Mouse (Mus musculus): ENCODE measurements around the gene Trmt2a. TPM values are rescaled to one million over a fixed set of nuclear protein-coding genes. Genes with fewer than 3 reads are reported as not detected.
"Not testable (repeated sequence)": the region's sequence is repeated elsewhere in the genome, so short reads cannot be mapped to it uniquely, and the experiment has no call there.

Trmt2a gene
- polyA plus RNA-seq, 1 experiment from 2014 or later = 98.7 TPM

DNA sequence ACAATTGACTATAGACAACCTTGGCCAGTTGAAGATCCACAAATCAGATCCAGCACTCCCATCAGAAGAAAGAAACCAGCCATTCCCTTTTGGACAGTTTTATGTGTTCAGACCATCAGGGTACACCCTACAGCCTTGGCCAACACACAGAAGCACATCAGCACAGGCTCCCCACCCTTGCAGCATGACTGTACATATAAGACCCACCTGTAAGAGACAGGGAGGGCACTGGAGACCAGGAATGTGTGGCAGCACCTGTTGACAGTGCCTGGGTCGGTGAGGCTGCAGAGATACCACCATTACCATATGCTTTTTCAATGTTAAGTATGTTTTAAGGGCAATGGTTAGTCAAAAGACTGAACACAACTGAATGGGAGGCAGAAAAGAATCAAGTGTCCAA, 5.4 kb downstream of the Trmt2a start:
- Histone ChIP-seq H3K27ac (no peak overlapping the region), H3K9me3 (no peaks in the 10 kb centered on the region), H3K4me1 (replicated peaks) (peaks cover 27% of the 10 kb centered on the region), H3K27me3 (no peaks in the 10 kb centered on the region), H3K4me2 (no peak overlapping the region), H3K9ac (no peak overlapping the region), H3K4me3 (no peak overlapping the region), H3K36me3 (peaks cover 77% of the 10 kb centered on the region)
- 82% methylated on average over 1 of the region's 1 CpGs for WGBS
- no peak for ATAC-seq (ENCODE audit: low FRiP score)

DNA sequence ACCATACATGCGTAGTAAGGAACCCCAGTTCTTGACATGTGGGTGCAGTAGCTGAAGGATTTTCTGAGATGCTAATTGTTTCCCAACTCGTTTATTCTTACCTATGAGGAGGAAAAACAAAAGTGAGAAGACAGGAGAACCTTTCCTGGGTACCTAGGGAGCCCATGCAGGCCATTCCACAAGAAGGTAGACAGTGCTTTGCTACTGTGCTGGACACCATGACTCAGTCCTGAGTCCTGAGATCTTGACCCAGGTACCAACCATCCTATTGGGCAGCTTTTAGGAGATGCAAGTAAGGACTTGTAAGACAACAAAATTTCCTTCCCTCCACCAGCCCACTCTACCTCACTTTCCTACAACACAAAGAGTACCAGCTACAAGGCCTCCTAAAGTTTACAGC, 9.7 kb downstream of the Trmt2a start, which contains the start of gene Gm49776:
Gm49776 (minus strand) TSS at position 101 of the 400 bp plus-strand sequence.
- H3K27me3 ChIP-seq = no peaks in the 10 kb centered on the region
- H3K36me3 ChIP-seq = peaks cover 89% of the 10 kb centered on the region
- H3K4me3 ChIP-seq = no peak within 1 kb of the TSS
- H3K9ac ChIP-seq = no peak within 1 kb of the TSS
- H3K4me2 ChIP-seq = no peak within 1 kb of the TSS
- no peak for ATAC-seq (ENCODE audit: low FRiP score)
- H3K9me3 ChIP-seq = no peaks in the 10 kb centered on the region
- no peaks in the 10 kb centered on the region for H3K4me1 ChIP-seq (replicated peaks)
- 97% methylated on average over 2 of the region's 2 CpGs for WGBS
- H3K27ac ChIP-seq = no peak within 1 kb of the TSS

DNA sequence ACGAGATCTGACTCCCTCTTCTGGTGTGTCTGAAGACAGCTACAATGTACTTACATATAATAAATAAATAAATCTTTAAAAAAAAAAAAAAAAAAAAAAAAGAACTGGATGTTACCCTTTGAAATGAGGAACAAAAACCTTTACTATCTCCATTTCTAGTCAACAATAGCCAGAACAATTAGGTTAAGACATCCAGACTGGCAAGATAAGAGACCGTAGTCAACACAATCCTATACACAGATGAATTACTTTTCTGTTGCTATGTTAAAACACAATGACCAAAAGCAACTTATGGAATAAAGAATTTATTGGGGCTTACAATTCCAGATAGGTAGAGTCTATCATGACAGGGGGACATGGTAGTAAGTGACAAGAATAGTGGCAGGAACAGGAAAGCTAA, 16.5 kb downstream of the Trmt2a start:
- Histone ChIP-seq H3K27ac (no peak overlapping the region), H3K9ac (no peak overlapping the region), H3K4me2 (no peak overlapping the region), H3K4me3 (no peak overlapping the region), H3K4me1 (replicated peaks) (no peaks in the 10 kb centered on the region), H3K36me3 (peaks cover 86% of the 10 kb centered on the region), H3K27me3 (no peaks in the 10 kb centered on the region), H3K9me3 (no peaks in the 10 kb centered on the region)
- no peak for ATAC-seq (ENCODE audit: low FRiP score)
- WGBS = 93% methylated on average over 2 of the region's 2 CpGs

GRCm38 (mm10) chr16:18268182-18268581, 19.7 kb downstream of the Trmt2a start:
- Histone ChIP-seq H3K4me1 (replicated peaks) (no peaks in the 10 kb centered on the region), H3K27me3 (no peaks in the 10 kb centered on the region), H3K36me3 (peaks cover 90% of the 10 kb centered on the region), H3K9me3 (no peaks in the 10 kb centered on the region), H3K4me2 (no peak overlapping the region), H3K9ac (no peak overlapping the region), H3K27ac (no peak overlapping the region), H3K4me3 (no peak overlapping the region)
- 87% methylated on average over 5 of the region's 5 CpGs for WGBS
- ATAC-seq (ENCODE audit: low FRiP score) = no peak

GRCm38 (mm10) chr16:18275166-18275565, 26.7 kb downstream of the Trmt2a start:
- 88% methylated on average over 2 of the region's 2 CpGs for WGBS
- no peak overlapping the region for H3K4me3 ChIP-seq
- peaks cover 92% of the 10 kb centered on the region for H3K36me3 ChIP-seq
- H3K9me3 ChIP-seq = no peaks in the 10 kb centered on the region
- ATAC-seq (ENCODE audit: low FRiP score) = no peak
- H3K4me1 ChIP-seq (replicated peaks) = no peaks in the 10 kb centered on the region
- H3K4me2 ChIP-seq = no peak overlapping the region
- H3K9ac ChIP-seq = no peak overlapping the region
- no peak overlapping the region for H3K27ac ChIP-seq
- no peaks in the 10 kb centered on the region for H3K27me3 ChIP-seq

DNA sequence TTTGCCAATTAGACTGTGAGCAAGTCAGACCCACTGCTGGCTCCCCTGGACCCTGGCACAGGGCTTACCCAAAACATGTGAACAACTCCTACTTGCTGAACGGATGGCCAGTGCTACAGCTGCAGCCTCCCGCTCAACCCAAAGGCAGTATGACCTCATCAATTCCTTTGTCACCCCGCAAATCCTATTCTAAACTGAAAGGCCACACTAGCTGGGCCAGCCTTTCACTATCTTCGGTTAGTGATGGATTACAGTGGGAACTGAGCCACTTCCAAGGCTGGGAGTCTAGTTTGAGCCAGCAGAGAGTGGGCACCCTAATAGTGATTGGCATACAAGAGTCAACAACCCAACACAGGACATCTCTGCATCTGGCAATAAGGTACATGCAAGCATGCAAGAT, 39.7 kb downstream of the Trmt2a start:
- Histone ChIP-seq H3K27ac (peak overlapping the region; percentile 90), H3K9ac (peak overlapping the region; percentile 98), H3K4me3 (peak overlapping the region; percentile 97), H3K27me3 (no peaks in the 10 kb centered on the region), H3K4me2 (peak overlapping the region; percentile 95), H3K36me3 (peaks cover 23% of the 10 kb centered on the region), H3K9me3 (no peaks in the 10 kb centered on the region), H3K4me1 (replicated peaks) (peaks cover 36% of the 10 kb centered on the region)
- WGBS = 0% methylated on average over 4 of the region's 4 CpGs
- no peak for ATAC-seq (ENCODE audit: low FRiP score)

DNA sequence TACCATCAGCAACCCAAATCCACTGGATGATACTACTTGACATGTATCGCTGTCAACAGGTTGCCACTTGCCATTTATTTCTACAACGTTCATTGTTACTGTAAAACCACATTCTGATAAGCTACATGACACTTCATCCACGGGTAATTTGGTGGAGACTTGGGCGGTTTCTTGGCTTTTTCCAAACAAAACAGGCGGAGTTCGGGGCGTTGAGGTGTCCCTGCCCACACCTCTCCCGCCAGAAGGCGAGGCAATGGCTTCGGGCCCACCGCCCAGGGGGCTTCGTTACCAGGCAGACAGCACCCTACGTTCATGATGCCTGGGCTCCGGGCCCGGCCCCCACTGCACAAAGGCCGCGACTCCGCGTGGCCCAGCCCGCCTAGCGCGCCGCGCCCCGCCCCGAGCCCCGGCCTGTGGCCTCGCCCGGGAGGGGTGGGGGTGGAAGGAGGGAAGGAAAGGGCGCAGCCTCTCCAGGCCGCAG, 40.1 kb downstream of the Trmt2a start:
- Histone ChIP-seq H3K36me3 (peaks cover 18% of the 10 kb centered on the region), H3K4me3 (peak overlapping the region; percentile 97), H3K4me1 (replicated peaks) (peaks cover 36% of the 10 kb centered on the region), H3K27me3 (no peaks in the 10 kb centered on the region), H3K27ac (peak overlapping the region; percentile 90), H3K9ac (peak overlapping the region; percentile 98), H3K9me3 (no peaks in the 10 kb centered on the region), H3K4me2 (peak overlapping the region; percentile 95)
- ATAC-seq (ENCODE audit: low FRiP score) = peak; percentile 85
- WGBS = 1% methylated on average over 26 of the region's 31 CpGs

- Histone ChIP-seq H3K27me3 (no peaks in the 10 kb centered on the region), H3K9ac (peak within 1 kb of the TSS; percentile 98), H3K4me2 (peak within 1 kb of the TSS; percentile 95), H3K4me3 (peak within 1 kb of the TSS; percentile 97), H3K27ac (peak within 1 kb of the TSS; percentile 90), H3K4me1 (replicated peaks) (peaks cover 36% of the 10 kb centered on the region), H3K36me3 (peaks cover 13% of the 10 kb centered on the region), H3K9me3 (no peaks in the 10 kb centered on the region)
- under 1% methylated on average over 60 of the region's 71 CpGs for WGBS
- ATAC-seq (ENCODE audit: low FRiP score) = peak; percentile 100
Observed at GRCm38 (mm10) chr16:18289067-18289588, 40.6 kb downstream of the Trmt2a start, which contains the start of gene Dgcr8. Gene Dgcr8 (minus strand): TSS chr16:18289246.

- H3K9ac ChIP-seq = peak overlapping the region; percentile 66
- peaks cover 36% of the 10 kb centered on the region for H3K4me1 ChIP-seq (replicated peaks)
- H3K4me3 ChIP-seq = peak overlapping the region; percentile 97
- 0 out of 2 replicates have a peak overlapping the region, but pooled peaks have one; percentile 35 for H3K27ac ChIP-seq
- H3K9me3 ChIP-seq; H3K27me3 ChIP-seq; ATAC-seq (ENCODE audit: low FRiP score); H3K36me3 ChIP-seq: not testable (repeated sequence)
- H3K4me2 ChIP-seq = peak overlapping the region; percentile 51
- 4% methylated on average over 10 of the region's 10 CpGs for WGBS
Observed at GRCm38 (mm10) chr16:18289614-18290013, 41.1 kb downstream of the Trmt2a start.

MicroRNA genes within 50 kb of the gene (microRNA counts, 519-probe panel; counts per million panel counts)
- 2,154 counts per million, percentile 14 among the panel's probes with 10 or more counts for microRNA mmu-miR-1306

Small RNAs within 50 kb of the gene (microRNA-seq; reads per million reads assigned to microRNA genes)
- gene Gm24572 = 1.9 reads per million
- gene Mir1306 = 156 reads per million, percentile 55 among the genes with 10 or more reads in this experiment

Other genes with a start within 250 kb of the Trmt2a start
- gene Dgcr6, start 195.8 kb upstream of the Trmt2a start, polyA plus RNA-seq (2015; fragmentation: Nextera tagmentation; extraction: Ambion mirVana) = 167 and 179 TPM in 2 replicates
- gene Prodh, start 158.5 kb upstream of the Trmt2a start, polyA plus RNA-seq (2015; fragmentation: Nextera tagmentation; extraction: Ambion mirVana) = 4.8 TPM in 2 replicates
- gene Rtn4r, start 121.0 kb upstream of the Trmt2a start, polyA plus RNA-seq (2015; fragmentation: Nextera tagmentation; extraction: Ambion mirVana) = 14.0 TPM in 2 replicates
- gene Ccdc188, start 30.8 kb upstream of the Trmt2a start, polyA plus RNA-seq (2015; fragmentation: Nextera tagmentation; extraction: Ambion mirVana) = not detected in 2 replicates
- gene Zdhhc8, start 13.5 kb upstream of the Trmt2a start, polyA plus RNA-seq (2015; fragmentation: Nextera tagmentation; extraction: Ambion mirVana) = 11.9 and 12.2 TPM in 2 replicates
- 444 and 462 TPM in 2 replicates for gene Ranbp1, start 53 bp downstream of the Trmt2a start, polyA plus RNA-seq (2015; fragmentation: Nextera tagmentation; extraction: Ambion mirVana)
- 3.3 TPM in 1 of 2 replicates, not detected in the other for gene Gm49776, start 9.6 kb downstream of the Trmt2a start, polyA plus RNA-seq (2015; fragmentation: Nextera tagmentation; extraction: Ambion mirVana)
- 34.8 and 37.4 TPM in 2 replicates for gene Dgcr8, start 40.6 kb downstream of the Trmt2a start, polyA plus RNA-seq (2015; fragmentation: Nextera tagmentation; extraction: Ambion mirVana)
- 76.0 and 79.8 TPM in 2 replicates for gene Tango2, start 99.4 kb downstream of the Trmt2a start, polyA plus RNA-seq (2015; fragmentation: Nextera tagmentation; extraction: Ambion mirVana)
- 81.1 and 88.9 TPM in 2 replicates for gene Arvcf, start 99.5 kb downstream of the Trmt2a start, polyA plus RNA-seq (2015; fragmentation: Nextera tagmentation; extraction: Ambion mirVana)
- 26.1 and 27.0 TPM in 2 replicates for gene Txnrd2, start 177.7 kb downstream of the Trmt2a start, polyA plus RNA-seq (2015; fragmentation: Nextera tagmentation; extraction: Ambion mirVana)
- gene Comt, start 178.2 kb downstream of the Trmt2a start, polyA plus RNA-seq (2015; fragmentation: Nextera tagmentation; extraction: Ambion mirVana) = 85.9 and 88.5 TPM in 2 replicates